Mouse (Mus musculus) thymus, adult 2 months (tissue): Measurements from ENCODE around the gene Ppm1n.

Source experiments
- CTCF ChIP-seq: fragments of 200-500 bp; IDR thresholded peaks from 2 replicates; pipeline ENCODE4 v1.5.1; 2012; ENCODE audit warnings: mild to moderate bottlenecking, control low read depth, low read length, moderate library complexity, borderline replicate concordance; ENCODE audit not compliant: control insufficient read depth, poor library complexity, insufficient read depth; ENCODE audit errors: extremely low read depth
- POLR2A ChIP-seq: fragments of 200-500 bp; IDR thresholded peaks from 2 replicates; pipeline ENCODE4 v1.6.1; 2012; ENCODE audit warnings: mild to moderate bottlenecking, low read length, control low read depth, moderate library complexity; ENCODE audit not compliant: control insufficient read depth, poor library complexity, insufficient read depth; ENCODE audit errors: extremely low read depth

GRCm38 (mm10) chr7:19269721-19270441 is 10.0 kb downstream of the Ppm1n start:
- TF ChIP-seq POLR2A = no peak
- TF ChIP-seq CTCF = no peak
